ENCODE assay signal across 1 mouse cellular context in genomic region chr6:108665587-108665986, GRCm38 (mm10).
TF ChIP-seq lines count a peak whose summit lies in the region.

No protein-coding gene starts in this region.

TF ChIP-seq in CH12.LX, 34 proteins besides CTCF, POLR2A, EP300 and RAD21 (continued from another document):
- TF ChIP-seq MEF2A (IDR thresholded peaks at IDR 0.05; ENCODE audit: borderline replicate concordance, low read depth, low read length) = 0 out of 2 replicates have a peak, but pooled peaks have one; percentile 45
- TF ChIP-seq PAX5 (IDR thresholded peaks at IDR 0.05; ENCODE audit: low read length) = no peak
- TF ChIP-seq ZC3H11A (IDR thresholded peaks at IDR 0.05; ENCODE audit: low read depth, low read length) = no peak
- no peak for TF ChIP-seq TBP (conservative IDR thresholded peaks at IDR 0.05; ENCODE audit: low read depth, low read length)
- TF ChIP-seq IRF4 (IDR thresholded peaks at IDR 0.05; ENCODE audit: low read depth, low read length) = 0 out of 2 replicates have a peak, but pooled peaks have one; percentile 9
- peak; percentile 28; the same call in 1 of the 2 replicates for TF ChIP-seq TCF12 (IDR thresholded peaks at IDR 0.05; ENCODE audit: low read depth, low read length)
- TF ChIP-seq ZMIZ1 (IDR thresholded peaks at IDR 0.05; ENCODE audit: low read depth, low read length) = no peak
- TF ChIP-seq JUN (IDR thresholded peaks at IDR 0.05; ENCODE audit: insufficient read depth, low read depth, low read length) = no peak
